Mouse (Mus musculus) liver, postnatal 0 days (tissue): ENCODE measurements around the gene Fxyd2.

Experiments
- CTCF ChIP-seq: sonication (generic); IDR thresholded peaks from 2 replicates; pipeline ENCODE4 v1.5.1; 2016; ENCODE audit warnings: antibody characterized with exemption, low read depth
- EP300 ChIP-seq: IDR thresholded peaks from 2 replicates; pipeline ENCODE4 v1.6.1; 2016; ENCODE audit warnings: antibody characterized with exemption, low read depth, mild to moderate bottlenecking

- TF ChIP-seq CTCF (no peak), EP300 (no peak)
Observed at GRCm38 (mm10) chr9:45358356-45358755, 41.1 kb upstream of the Fxyd2 start.
